Mouse (Mus musculus): ENCODE measurements around the gene Prp2.
"Not testable (repeated sequence)": the region's sequence is repeated elsewhere in the genome, so short reads cannot be mapped to it uniquely, and the experiment has no call there.

Prp2 gene

GRCm38 (mm10) chr6:132595613-132596012 is at the start of gene Prp2:
Prp2 (plus strand) TSS chr6:132595913.
- not testable (repeated sequence) for DNase-seq (ENCODE audit: low read depth, low spot score)

GRCm38 (mm10) chr6:132569509-132569908 is 26.2 kb upstream of the Prp2 start, which contains the start of gene Prh1:
Prh1 (plus strand) TSS chr6:132569809.
- DNase-seq (ENCODE audit: low read depth, low spot score): not testable (repeated sequence)

- peak; percentile 42 for DNase-seq (ENCODE audit: low read depth, low spot score)
These were observed 53.7 kb downstream of the Prp2 start for GRCm38 (mm10) chr6:132649399-132649798.
